Mouse (Mus musculus): ENCODE measurements at regions not wholly inside any gene's neighbourhood (a gene's known extent, or its start where the extent isn't known, plus 50 kb on each side); places are given as distances from the start of the nearest gene placed in this dataset.

- DNase-seq (ENCODE audit: extremely low spot score in 1 of 2, low spot score in 1 of 2), result no peak
These were observed 267.8 kb upstream of the Prok2 start for GRCm38 (mm10) chr6:99994026-99994425.

GRCm38 (mm10) chr6:99991079-99991478 lies 264.9 kb upstream of the Prok2 start:
- DNase-seq (ENCODE audit: extremely low spot score in 1 of 2, low spot score in 1 of 2), result peak in 1 of 2 experiments; percentile 29

- DNase-seq (ENCODE audit: extremely low spot score in 1 of 2, low spot score in 1 of 2), result no peak
These were observed 264.4 kb upstream of the Prok2 start for GRCm38 (mm10) chr6:99990604-99991003.

GRCm38 (mm10) chr6:99986449-99986848 lies 260.3 kb upstream of the Prok2 start:
- no peak for DNase-seq (ENCODE audit: extremely low spot score in 1 of 2, low spot score in 1 of 2)

- DNase-seq (ENCODE audit: extremely low spot score in 1 of 2, low spot score in 1 of 2), result no peak
These were observed 259.1 kb upstream of the Prok2 start for GRCm38 (mm10) chr6:99985322-99985721.

GRCm38 (mm10) chr6:99984856-99985224 lies 258.6 kb upstream of the Prok2 start:
- no peak for DNase-seq (ENCODE audit: extremely low spot score in 1 of 2, low spot score in 1 of 2)

- DNase-seq (ENCODE audit: extremely low spot score in 1 of 2, low spot score in 1 of 2), result no peak
These were observed 258.1 kb upstream of the Prok2 start for GRCm38 (mm10) chr6:99984057-99984855.

GRCm38 (mm10) chr6:99979614-99980013 lies 253.4 kb upstream of the Prok2 start:
- DNase-seq (ENCODE audit: extremely low spot score in 1 of 2, low spot score in 1 of 2), result no peak

GRCm38 (mm10) chr6:99978164-99978746 lies 252.1 kb upstream of the Prok2 start:
- DNase-seq (ENCODE audit: extremely low spot score in 1 of 2, low spot score in 1 of 2), result no peak

GRCm38 (mm10) chr6:99976144-99976543 lies 250.0 kb upstream of the Prok2 start:
- DNase-seq (ENCODE audit: extremely low spot score in 1 of 2, low spot score in 1 of 2), result no peak

GRCm38 (mm10) chr6:99975486-99975885 lies 249.3 kb upstream of the Prok2 start:
- DNase-seq (ENCODE audit: extremely low spot score in 1 of 2, low spot score in 1 of 2), result no peak

- DNase-seq (ENCODE audit: extremely low spot score in 1 of 2, low spot score in 1 of 2), result no peak
These were observed 248.3 kb upstream of the Prok2 start for GRCm38 (mm10) chr6:99974464-99974863.

- DNase-seq (ENCODE audit: extremely low spot score in 1 of 2, low spot score in 1 of 2), result peak; percentile 32 to 33
These were observed 245.2 kb upstream of the Prok2 start for GRCm38 (mm10) chr6:99971376-99971775.

- DNase-seq (ENCODE audit: extremely low spot score in 1 of 2, low spot score in 1 of 2), result peak; percentile 71 to 80
These were observed 242.7 kb upstream of the Prok2 start for GRCm38 (mm10) chr6:99968889-99969288.

GRCm38 (mm10) chr6:99967465-99967864 lies 241.3 kb upstream of the Prok2 start:
- no peak for DNase-seq (ENCODE audit: extremely low spot score in 1 of 2, low spot score in 1 of 2)

GRCm38 (mm10) chr6:99964540-99964939 lies 238.3 kb upstream of the Prok2 start:
- DNase-seq (ENCODE audit: extremely low spot score in 1 of 2, low spot score in 1 of 2), result no peak

- no peak for DNase-seq (ENCODE audit: extremely low spot score in 1 of 2, low spot score in 1 of 2)
These were observed 237.8 kb upstream of the Prok2 start for GRCm38 (mm10) chr6:99964007-99964406.

- DNase-seq (ENCODE audit: extremely low spot score in 1 of 2, low spot score in 1 of 2), result no peak
These were observed 233.2 kb upstream of the Prok2 start for GRCm38 (mm10) chr6:99959371-99959770.

GRCm38 (mm10) chr6:99954832-99955830 lies 228.9 kb upstream of the Prok2 start:
- DNase-seq (ENCODE audit: extremely low spot score in 1 of 2, low spot score in 1 of 2), result no peak

- DNase-seq (ENCODE audit: extremely low spot score in 1 of 2, low spot score in 1 of 2), result no peak
These were observed 228.0 kb upstream of the Prok2 start for GRCm38 (mm10) chr6:99953980-99954776.

All from layer of hippocampus, postnatal 25 days (tissue).